Mouse (Mus musculus) liver, embryonic 11.5 days (tissue): ENCODE data around the gene Map2k3. TPM values are rescaled to one million over a fixed set of nuclear protein-coding genes. Genes with fewer than 3 reads are reported as not detected.

Source experiments
- ATAC-seq: fragments of 200-750 bp; cut with Nextera tagmentation; replicated peaks from 2 replicates; pipeline ENCODE4 v1.8.0; 2017; ENCODE audit warnings: moderate number of reproducible peaks, mild to moderate bottlenecking, moderate TSS enrichment, moderate library complexity; ENCODE audit not compliant: low FRiP score
- DNase-seq: peaks from one replicate; pipeline ENCODE4 v3.0.0-alpha.2; 2017; ENCODE audit warnings: low spot score
- H3K27ac ChIP-seq: fragments of 300-500 bp; sonication (generic); 2 replicates; pipeline ENCODE4 v1.5.1; 2014; ENCODE audit warnings: mild to moderate bottlenecking, low read depth, low read length, control low read depth
- H3K27me3 ChIP-seq: fragments of 300-500 bp; sonication (generic); replicated peaks from 2 replicates; pipeline ENCODE4 v1.6.1; 2014; ENCODE audit warnings: low read length, mixed read lengths; ENCODE audit not compliant: control insufficient read depth, insufficient read depth
- H3K36me3 ChIP-seq: fragments of 300-500 bp; sonication (generic); 2 replicates; pipeline ENCODE4 v1.6.1; 2014; ENCODE audit warnings: mild to moderate bottlenecking, low read length, moderate library complexity, mixed read lengths; ENCODE audit not compliant: control insufficient read depth, insufficient read depth
- H3K4me1 ChIP-seq: fragments of 300-500 bp; sonication (generic); replicated peaks from 2 replicates; pipeline ENCODE4 v1.6.1; 2014; ENCODE audit warnings: low read length, mixed read lengths; ENCODE audit not compliant: control insufficient read depth, insufficient read depth
- H3K4me2 ChIP-seq: fragments of 300-500 bp; sonication (generic); 2 replicates; pipeline ENCODE4 v1.6.1; 2014; ENCODE audit warnings: mild to moderate bottlenecking, control low read depth, moderate library complexity
- H3K4me3 ChIP-seq: fragments of 300-500 bp; sonication (generic); 2 replicates; pipeline ENCODE4 v1.5.1; 2014; ENCODE audit warnings: low read depth, low read length, control low read depth
- H3K9ac ChIP-seq: fragments of 300-500 bp; sonication (generic); 2 replicates; pipeline ENCODE4 v1.6.1; 2014; ENCODE audit warnings: low read depth, low read length, control low read depth
- H3K9me3 ChIP-seq: fragments of 300-500 bp; sonication (generic); 2 replicates; pipeline ENCODE4 v1.6.1; 2016; ENCODE audit warnings: low read length, inconsistent platforms, mixed read lengths; ENCODE audit not compliant: control insufficient read depth
- WGBS: fragments of 180-500 bp; shearing (Covaris S2); extraction: QIAGEN DNeasy Blood & Tissue Kit; methylation state at CpG from one replicate; pipeline ENCODE4 v1.1.7; 2014; 5-methylcytosine and 5-hydroxymethylcytosine counted together
- polyA plus RNA-seq: library from polyadenylated mRNA; unstranded; fragments of >200 nt; fragmentation: Nextera tagmentation; extraction: Ambion mirVana; gene quantifications from 2 replicates; pipeline ENCODE4 v1.2.1, GENCODE M21; 2014

The Map2k3 gene
- polyA plus RNA-seq, 1 experiment from 2014 or later, result 136 TPM

- no peak overlapping the region for H3K4me3 ChIP-seq
- H3K9ac ChIP-seq, result no peak overlapping the region
- 81% methylated on average over 6 of the region's 6 CpGs for whole genome bisulfite sequencing
- H3K4me1 ChIP-seq, result no peaks in the 10 kb centered on the region
- H3K36me3 ChIP-seq, result peaks cover 13% of the 10 kb centered on the region
- DNase-seq (no peak), ATAC-seq (no peak)
- H3K27me3 ChIP-seq, result no peaks in the 10 kb centered on the region
- no peak overlapping the region for H3K4me2 ChIP-seq
- no peak overlapping the region for H3K27ac ChIP-seq
- no peaks in the 10 kb centered on the region for H3K9me3 ChIP-seq
These were observed 28.2 kb upstream of the Map2k3 start for GRCm38 (mm10) chr11:60903661-60904061.

DNA sequence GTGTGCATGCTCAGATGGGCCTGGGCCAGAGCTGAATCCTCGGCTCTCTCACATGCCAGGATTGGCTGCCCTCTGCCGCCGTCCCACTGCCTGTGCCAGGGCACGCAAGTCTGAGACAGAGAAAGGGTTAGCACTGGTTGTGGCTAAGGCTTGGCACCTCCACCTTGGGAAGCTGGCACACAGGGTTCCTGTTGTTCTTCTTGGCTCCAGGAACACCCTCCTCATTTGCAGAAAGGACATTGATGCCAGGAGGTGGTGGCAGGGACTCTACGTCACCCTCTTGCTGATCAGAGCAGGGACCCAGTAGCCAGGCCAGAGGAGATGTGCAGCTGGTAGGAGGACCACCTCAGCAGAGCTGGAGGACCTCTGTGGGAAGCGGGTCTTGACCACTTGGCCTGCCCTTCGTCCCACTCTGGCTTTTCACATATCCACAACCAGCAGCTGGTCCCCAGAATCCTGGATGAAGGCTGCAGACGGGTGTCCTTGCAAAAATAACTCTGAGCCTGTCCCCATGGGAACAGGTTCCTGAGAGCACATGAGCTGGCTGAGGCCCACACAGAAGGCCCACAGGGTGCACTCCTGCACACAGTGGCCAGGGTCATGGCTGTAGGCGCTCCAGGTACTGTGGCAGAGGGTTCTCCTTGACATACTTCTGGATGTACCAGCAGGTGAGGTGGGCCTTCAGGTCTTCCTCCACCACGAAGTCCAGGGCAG, 26.3 kb upstream of the Map2k3 start:
- Histone ChIP-seq H3K27ac (no peak overlapping the region), H3K9ac (no peak overlapping the region), H3K36me3 (peaks cover 13% of the 10 kb centered on the region), H3K4me2 (no peak overlapping the region), H3K4me1 (no peaks in the 10 kb centered on the region), H3K9me3 (no peaks in the 10 kb centered on the region), H3K27me3 (no peaks in the 10 kb centered on the region), H3K4me3 (no peak overlapping the region)
- DNase-seq, result no peak
- no peak for ATAC-seq
- WGBS, result 85% methylated on average over 10 of the region's 10 CpGs

DNA sequence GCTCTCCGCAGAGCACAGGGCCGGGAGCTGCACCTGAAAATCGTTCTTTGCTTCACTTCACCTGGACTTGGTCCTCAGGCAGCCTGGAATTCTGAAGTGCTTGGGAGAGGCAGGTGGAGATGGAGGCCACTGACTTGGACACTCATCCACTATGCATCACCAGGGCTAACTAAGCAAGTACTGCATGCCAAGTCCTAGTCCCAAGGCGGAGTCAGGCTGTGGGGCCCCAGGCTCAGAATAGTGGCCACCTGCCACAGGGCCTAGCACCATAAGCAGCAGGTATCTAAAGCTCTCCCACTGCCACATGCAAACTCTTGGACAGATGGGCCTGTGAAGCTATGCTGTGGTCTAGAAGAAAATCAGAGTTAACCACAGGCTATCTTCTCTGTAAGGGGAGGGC, 25.4 kb upstream of the Map2k3 start:
- Histone ChIP-seq H3K9ac (no peak overlapping the region), H3K9me3 (no peaks in the 10 kb centered on the region), H3K4me1 (no peaks in the 10 kb centered on the region), H3K4me3 (no peak overlapping the region), H3K27me3 (no peaks in the 10 kb centered on the region), H3K4me2 (no peak overlapping the region), H3K27ac (no peak overlapping the region), H3K36me3 (peaks cover 13% of the 10 kb centered on the region)
- DNase-seq (no peak), ATAC-seq (no peak)
- WGBS, result 89% methylated on average over 4 of the region's 4 CpGs

DNA sequence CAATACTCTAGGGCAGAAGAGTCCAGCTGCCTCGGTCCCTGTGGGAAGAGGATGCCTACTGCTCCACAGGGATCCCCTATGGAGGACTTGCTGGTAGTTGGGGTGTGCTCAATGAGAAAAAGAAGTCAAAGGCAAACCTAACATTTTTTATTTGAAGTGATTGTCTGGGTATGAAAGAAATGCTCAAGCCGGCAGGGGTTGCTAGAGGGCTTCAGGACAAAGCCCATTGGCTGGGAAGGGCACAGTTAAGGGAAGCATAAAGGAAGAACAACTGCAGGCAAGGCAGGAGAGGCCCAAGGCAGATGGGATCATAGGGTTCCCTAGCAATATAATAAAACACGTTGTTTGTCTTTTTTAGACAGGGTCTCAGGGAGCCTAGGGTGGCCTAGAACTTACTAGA, 23.8 kb upstream of the Map2k3 start:
- ATAC-seq, result no peak
- H3K9me3 ChIP-seq, result no peaks in the 10 kb centered on the region
- H3K4me2 ChIP-seq, result no peak overlapping the region
- no peaks in the 10 kb centered on the region for H3K27me3 ChIP-seq
- H3K9ac ChIP-seq, result no peak overlapping the region
- no peak for DNase-seq
- H3K4me1 ChIP-seq, result peaks cover 7% of the 10 kb centered on the region
- H3K4me3 ChIP-seq, result no peak overlapping the region
- peaks cover 13% of the 10 kb centered on the region for H3K36me3 ChIP-seq
- no peak overlapping the region for H3K27ac ChIP-seq
- WGBS, result 58% methylated on average over 3 of the region's 3 CpGs

- H3K4me3 ChIP-seq, result no peak overlapping the region
- no peak for ATAC-seq
- H3K4me1 ChIP-seq, result peaks cover 13% of the 10 kb centered on the region
- H3K9me3 ChIP-seq, result no peaks in the 10 kb centered on the region
- no peak overlapping the region for H3K27ac ChIP-seq
- DNase-seq, result no peak
- peaks cover 10% of the 10 kb centered on the region for H3K36me3 ChIP-seq
- H3K9ac ChIP-seq, result no peak overlapping the region
- no peaks in the 10 kb centered on the region for H3K27me3 ChIP-seq
- no peak overlapping the region for H3K4me2 ChIP-seq
- 67% methylated on average over 1 of the region's 1 CpGs for WGBS
These were observed 22.2 kb upstream of the Map2k3 start for GRCm38 (mm10) chr11:60909626-60910025.

- peak overlapping the region; percentile 90 for H3K4me3 ChIP-seq
- H3K27ac ChIP-seq, result no peak overlapping the region
- DNase-seq, result no peak
- WGBS, result 26% methylated on average over 7 of the region's 7 CpGs
- H3K27me3 ChIP-seq, result no peaks in the 10 kb centered on the region
- H3K36me3 ChIP-seq, result no peaks in the 10 kb centered on the region
- no peak for ATAC-seq
- H3K9me3 ChIP-seq, result no peaks in the 10 kb centered on the region
- peaks cover 13% of the 10 kb centered on the region for H3K4me1 ChIP-seq
- H3K4me2 ChIP-seq, result peak overlapping the region; percentile 96
- peak overlapping the region; percentile 82 for H3K9ac ChIP-seq
These were observed 19.3 kb upstream of the Map2k3 start for GRCm38 (mm10) chr11:60912525-60912973.

DNA sequence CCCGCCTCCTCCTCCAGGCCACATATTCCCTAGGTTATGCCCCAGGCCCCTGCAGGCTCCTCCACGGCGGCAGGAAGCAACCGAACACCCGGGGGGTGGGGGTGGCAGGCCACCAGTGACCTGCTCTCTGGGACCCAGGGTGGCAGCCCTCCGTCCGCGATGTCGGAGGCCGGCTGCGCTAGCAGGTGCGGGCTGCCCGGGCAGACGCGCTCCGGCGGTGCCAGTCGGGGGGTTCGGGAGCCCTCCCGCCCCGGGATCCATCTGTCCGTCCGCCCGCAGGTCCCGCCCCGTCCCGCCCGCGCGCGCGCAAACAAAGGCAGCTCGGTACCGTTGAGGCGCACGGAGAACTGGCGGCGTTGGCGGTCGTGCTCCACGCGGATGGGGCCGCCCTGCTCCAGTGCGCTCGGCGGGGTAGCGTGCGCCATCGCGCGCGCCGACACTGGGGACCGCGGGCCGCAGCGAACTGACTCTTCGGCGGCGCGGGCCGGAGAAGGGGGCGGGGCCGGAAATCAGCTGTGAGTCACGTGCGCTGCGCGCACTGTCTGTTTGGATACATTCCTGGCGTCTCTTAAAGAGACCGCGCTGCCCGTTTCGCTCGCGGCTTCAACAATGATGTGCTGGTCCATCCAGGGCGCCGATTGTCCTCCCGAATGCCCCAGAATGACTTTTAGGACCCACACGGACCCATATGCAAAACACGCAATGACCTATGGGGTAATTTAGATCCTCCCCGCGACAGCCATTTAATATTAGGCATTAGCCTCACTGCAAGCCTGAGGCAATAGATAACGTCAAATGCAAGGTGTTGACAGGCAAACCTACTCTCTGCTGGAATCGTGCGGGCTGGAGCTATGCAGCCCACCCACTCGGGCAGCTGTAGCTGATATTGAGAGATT, 18.3 kb upstream of the Map2k3 start:
- ATAC-seq (peak; percentile 90), DNase-seq (peak; percentile 88)
- no peaks in the 10 kb centered on the region for H3K9me3 ChIP-seq
- no peaks in the 10 kb centered on the region for H3K27me3 ChIP-seq
- no peaks in the 10 kb centered on the region for H3K36me3 ChIP-seq
- peak overlapping the region; percentile 96 for H3K4me2 ChIP-seq
- peak overlapping the region; percentile 82 for H3K9ac ChIP-seq
- WGBS, result 1% methylated on average over 81 of the region's 86 CpGs
- H3K4me3 ChIP-seq, result peak overlapping the region; percentile 90
- H3K27ac ChIP-seq, result peak overlapping the region; percentile 14
- peaks cover 13% of the 10 kb centered on the region for H3K4me1 ChIP-seq

GRCm38 (mm10) chr11:60914491-60914890, 17.3 kb upstream of the Map2k3 start, which contains the start of gene Natd1:
Gene Natd1, minus strand, starts transcription at chr11:60914750.
- peaks cover 13% of the 10 kb centered on the region for H3K4me1 ChIP-seq
- 44% methylated on average over 7 of the region's 7 CpGs for WGBS
- peak within 1 kb of the TSS; percentile 96 for H3K4me2 ChIP-seq
- H3K4me3 ChIP-seq, result peak within 1 kb of the TSS; percentile 90
- H3K9me3 ChIP-seq, result no peaks in the 10 kb centered on the region
- no peaks in the 10 kb centered on the region for H3K36me3 ChIP-seq
- no peaks in the 10 kb centered on the region for H3K27me3 ChIP-seq
- ATAC-seq, result no peak
- H3K27ac ChIP-seq, result peak within 1 kb of the TSS; percentile 14
- peak within 1 kb of the TSS; percentile 82 for H3K9ac ChIP-seq
- DNase-seq, result no peak
